In the genomic region with DNA sequence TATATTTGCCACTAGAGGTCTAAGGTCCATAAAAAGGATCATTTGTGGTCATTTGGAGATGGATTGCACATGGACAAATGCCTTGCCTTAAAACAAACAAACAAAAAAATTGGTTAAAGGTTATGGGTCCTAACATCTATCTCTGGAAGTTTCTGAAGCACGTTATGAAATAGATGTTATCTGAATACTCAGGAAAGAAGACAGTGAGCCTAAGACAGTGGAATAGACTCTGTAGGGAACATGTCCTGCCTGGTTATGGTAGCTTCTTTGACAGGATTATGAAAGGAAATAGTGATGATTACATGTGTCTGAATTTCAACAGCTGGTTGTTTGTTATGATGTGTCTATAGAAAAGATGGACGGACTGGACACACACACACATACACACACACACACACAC, we compare ENCODE assay signal across 30 mouse cellular contexts.
"Had no signal": no experiment of that assay in that cellular context is flagged by ENCODE, and none has a peak within 500 bp of the region (broad histone marks: within the 10 kb centered on the region; RNA-seq: fewer than 3 reads in every experiment).

No protein-coding gene starts in this region.

- H3K27me3 ChIP-seq: limb, embryonic 12.5 days; limb, embryonic 13.5 days; limb, embryonic 15.5 days; liver, embryonic 12.5 days; liver, embryonic 13.5 days; liver, embryonic 15.5 days; lung, embryonic 15.5 days; megakaryocyte, embryonic 14.5 days; midbrain, embryonic 12.5 days; midbrain, embryonic 13.5 days; midbrain, embryonic 15.5 days; neural tube, embryonic 12.5 days; neural tube, embryonic 13.5 days had no signal

- H3K9me3 ChIP-seq: limb, embryonic 10.5 days; limb, embryonic 12.5 days; limb, embryonic 13.5 days; limb, embryonic 15.5 days; liver, embryonic 12.5 days; liver, embryonic 13.5 days; liver, embryonic 15.5 days; lung, embryonic 15.5 days; megakaryocyte, embryonic 14.5 days; midbrain, embryonic 10.5 days; midbrain, embryonic 12.5 days; midbrain, embryonic 13.5 days; midbrain, embryonic 15.5 days; neural tube, embryonic 12.5 days; neural tube, embryonic 13.5 days had no signal

- H3K27ac ChIP-seq: left cerebral cortex, adult 2 months; limb, embryonic 10.5 days; limb, embryonic 12.5 days; limb, embryonic 13.5 days; limb, embryonic 15.5 days; liver, embryonic 12.5 days; liver, embryonic 13.5 days; liver, embryonic 14.5 days; liver, embryonic 15.5 days; lung, embryonic 15.5 days; macrophage; midbrain, embryonic 10.5 days; midbrain, embryonic 12.5 days; midbrain, embryonic 13.5 days; midbrain, embryonic 15.5 days; neural tube, embryonic 12.5 days; neural tube, embryonic 13.5 days had no signal

- H3K4me3 ChIP-seq: left cerebral cortex, adult 2 months; limb, embryonic 10.5 days; limb, embryonic 12.5 days; limb, embryonic 13.5 days; limb, embryonic 15.5 days; liver, embryonic 12.5 days; liver, embryonic 13.5 days; liver, embryonic 15.5 days; lung, embryonic 15.5 days; megakaryocyte, embryonic 14.5 days; midbrain, embryonic 10.5 days; midbrain, embryonic 12.5 days; midbrain, embryonic 13.5 days; midbrain, embryonic 15.5 days; myocyte; neural tube, embryonic 12.5 days; neural tube, embryonic 13.5 days had no signal

- H3K4me1 ChIP-seq: limb, embryonic 12.5 days; limb, embryonic 13.5 days; limb, embryonic 15.5 days; liver, embryonic 12.5 days; liver, embryonic 13.5 days; liver, embryonic 15.5 days; lung, embryonic 15.5 days; midbrain, embryonic 13.5 days; midbrain, embryonic 15.5 days had no signal

- DNase-seq: left cerebral cortex, postnatal 4 days; liver; liver, embryonic 13.5 days; lung, adult 18-20 months; lung, adult 2 months; lung, embryonic 14.5 days; lung, postnatal 36 days; lung, postnatal 4 days; midbrain, embryonic 14.5 days had no signal

- H3K36me3 ChIP-seq: midbrain, embryonic 15.5 days had no signal

- ATAC-seq: liver, embryonic 12.5 days; midbrain, embryonic 13.5 days; midbrain, embryonic 15.5 days; midbrain, embryonic 16.5 days had no signal

- H3K4me2 ChIP-seq: limb, embryonic 12.5 days; limb, embryonic 13.5 days; limb, embryonic 15.5 days; liver, embryonic 11.5 days; liver, embryonic 12.5 days; liver, embryonic 13.5 days; liver, embryonic 15.5 days; lung, embryonic 14.5 days; lung, embryonic 15.5 days; midbrain, embryonic 11.5 days; midbrain, embryonic 12.5 days; midbrain, embryonic 13.5 days; midbrain, embryonic 15.5 days; neural tube, embryonic 12.5 days; neural tube, embryonic 13.5 days had no signal

- H3K9ac ChIP-seq: limb, embryonic 12.5 days; limb, embryonic 13.5 days; limb, embryonic 15.5 days; liver, embryonic 12.5 days; liver, embryonic 13.5 days; liver, embryonic 14.5 days; liver, embryonic 15.5 days; lung, embryonic 14.5 days; lung, embryonic 15.5 days; midbrain, embryonic 12.5 days; midbrain, embryonic 13.5 days; midbrain, embryonic 15.5 days; neural tube, embryonic 12.5 days; neural tube, embryonic 13.5 days had no signal
